Mouse (Mus musculus) forebrain, embryonic 12.5 days (tissue): ENCODE data around the gene Klhl28. TPM values are rescaled to one million over a fixed set of nuclear protein-coding genes. Genes with fewer than 3 reads are reported as not detected.

ENCODE experiments used
- ATAC-seq: fragments of 200-750 bp; cut with Nextera tagmentation; 2 replicates; pipeline ENCODE4 v1.8.0; 2017; ENCODE audit warnings: moderate TSS enrichment; ENCODE audit not compliant: low FRiP score
- H3K27ac ChIP-seq: fragments of 300-500 bp; sonication (generic); 2 replicates; pipeline ENCODE4 v1.5.1; 2016; ENCODE audit warnings: mild to moderate bottlenecking
- H3K27me3 ChIP-seq: fragments of 300-500 bp; sonication (generic); 2 replicates; pipeline ENCODE4 v1.6.1; 2016; ENCODE audit warnings: mild to moderate bottlenecking
- H3K36me3 ChIP-seq: fragments of 300-500 bp; sonication (generic); replicated peaks from 2 replicates; pipeline ENCODE4 v1.6.1; 2016; ENCODE audit warnings: mild to moderate bottlenecking
- H3K4me1 ChIP-seq: fragments of 300-500 bp; sonication (generic); 2 replicates; pipeline ENCODE4 v1.6.1; 2016
- H3K4me2 ChIP-seq: fragments of 300-500 bp; sonication (generic); 2 replicates; pipeline ENCODE4 v1.6.1; 2016; ENCODE audit warnings: mild to moderate bottlenecking, moderate library complexity
- H3K4me3 ChIP-seq: fragments of 300-500 bp; sonication (generic); replicated peaks from 2 replicates; pipeline ENCODE4 v1.5.1; 2016; ENCODE audit warnings: mild to moderate bottlenecking
- H3K9ac ChIP-seq: fragments of 300-500 bp; sonication (generic); 2 replicates; pipeline ENCODE4 v1.6.1; 2016; ENCODE audit warnings: mild to moderate bottlenecking
- H3K9me3 ChIP-seq: fragments of 300-500 bp; sonication (generic); 2 replicates; pipeline ENCODE4 v1.6.1; 2016
- WGBS: fragments of 180-500 bp; shearing (Covaris S2); methylation state at CpG from one replicate; pipeline ENCODE4 v1.1.7; 2016; 5-methylcytosine and 5-hydroxymethylcytosine counted together
- polyA plus RNA-seq: library from polyadenylated mRNA; unstranded; fragments of >200 nt; fragmentation: Nextera tagmentation; extraction: Ambion mirVana; gene quantifications from 2 replicates; pipeline ENCODE4 v1.2.1, GENCODE M21; 2016

The Klhl28 gene
- polyA plus RNA-seq, 1 experiment from 2014 or later: 17.6 TPM

DNA sequence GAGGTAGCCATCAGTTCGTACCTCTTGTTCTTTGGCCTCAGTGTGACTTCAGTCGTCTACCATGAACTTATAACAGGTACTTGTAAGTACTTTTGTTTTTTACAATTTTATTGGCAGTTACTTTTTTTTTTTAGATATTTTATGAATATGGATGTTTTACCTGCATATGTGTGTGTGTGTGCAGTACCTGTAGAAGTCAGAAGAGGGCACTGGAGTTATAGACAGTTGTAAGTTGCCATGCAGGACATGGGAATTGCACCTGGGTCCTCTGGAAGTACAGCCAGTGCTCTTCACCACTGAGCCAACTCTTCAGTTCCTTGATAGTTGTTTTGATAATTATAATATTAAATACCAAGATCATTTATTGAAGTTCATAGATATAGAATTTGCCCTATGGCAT is 27.8 kb downstream of the Klhl28 start:
- WGBS: 90% methylated on average over 2 of the region's 2 CpGs
- ATAC-seq: no peak
- H3K9me3 ChIP-seq: no peaks in the 10 kb centered on the region
- H3K4me3 ChIP-seq: no peak overlapping the region
- H3K27me3 ChIP-seq: no peaks in the 10 kb centered on the region
- H3K4me1 ChIP-seq: no peaks in the 10 kb centered on the region
- H3K36me3 ChIP-seq: 0 out of 2 replicates have a peak, but pooled peaks cover 2% of the 10 kb centered on the region
- no peak overlapping the region for H3K9ac ChIP-seq
- H3K4me2 ChIP-seq: no peak overlapping the region
- no peak overlapping the region for H3K27ac ChIP-seq

DNA sequence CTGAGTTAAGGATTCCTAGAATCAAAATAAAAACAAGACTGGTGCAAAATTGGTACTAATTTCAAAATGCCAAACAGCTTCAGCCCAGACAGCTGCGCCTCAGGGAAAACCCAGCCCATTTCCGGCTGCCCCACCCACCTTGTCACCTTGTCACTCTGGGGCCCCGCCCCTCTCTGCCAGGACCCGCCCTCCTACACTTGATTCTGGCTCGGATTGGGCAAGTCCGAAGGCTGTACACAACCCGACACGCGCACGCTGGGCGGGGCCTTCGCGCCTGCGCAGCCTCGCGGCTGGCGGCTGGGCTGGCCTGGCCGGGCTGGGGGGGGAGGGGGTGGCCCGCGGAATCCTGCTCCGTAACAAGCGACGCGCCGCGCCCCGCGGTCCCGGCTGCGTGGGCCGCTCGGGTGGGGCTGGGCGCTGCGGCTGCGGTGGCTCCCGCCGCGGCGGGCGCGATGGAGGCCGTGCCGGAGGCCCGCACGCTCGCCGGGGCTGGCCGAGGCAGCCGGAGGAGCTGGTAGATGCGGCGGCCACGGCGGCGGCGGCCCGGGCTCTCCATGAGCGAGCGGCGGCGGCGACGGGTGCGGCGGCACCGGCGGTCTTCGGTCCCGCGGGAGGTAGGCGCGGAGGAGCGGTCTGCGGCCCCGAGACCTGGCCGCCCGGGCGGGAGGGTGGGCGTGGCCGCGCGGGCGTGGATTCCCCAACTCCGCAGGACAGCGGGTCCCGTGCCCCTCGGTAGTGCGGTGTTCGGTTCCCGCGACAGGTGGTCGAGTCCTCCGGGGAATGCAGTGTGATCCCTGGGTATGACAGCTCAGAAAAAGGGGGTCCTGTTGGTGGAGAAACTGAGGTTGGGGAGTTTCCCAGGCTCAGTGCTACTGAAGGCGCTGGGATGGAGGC is 47.5 kb downstream of the Klhl28 start, which contains the start of gene Gm527:
Gene Gm527 (plus strand): TSS at position 329 of the 894 bp plus-strand sequence.
- Histone ChIP-seq H3K27me3 (peaks cover 6% of the 10 kb centered on the region; the same call in 1 of the 2 replicates), H3K9me3 (no peaks in the 10 kb centered on the region), H3K27ac (peak within 1 kb of the TSS; percentile 78), H3K36me3 (no peaks in the 10 kb centered on the region), H3K4me3 (peak within 1 kb of the TSS; percentile 84), H3K9ac (peak within 1 kb of the TSS; percentile 85), H3K4me1 (no peaks in the 10 kb centered on the region; the same call in 1 of the 2 replicates), H3K4me2 (peak within 1 kb of the TSS; percentile 82)
- under 1% methylated on average over 53 of the region's 93 CpGs for WGBS
- peak; percentile 100 for ATAC-seq

DNA sequence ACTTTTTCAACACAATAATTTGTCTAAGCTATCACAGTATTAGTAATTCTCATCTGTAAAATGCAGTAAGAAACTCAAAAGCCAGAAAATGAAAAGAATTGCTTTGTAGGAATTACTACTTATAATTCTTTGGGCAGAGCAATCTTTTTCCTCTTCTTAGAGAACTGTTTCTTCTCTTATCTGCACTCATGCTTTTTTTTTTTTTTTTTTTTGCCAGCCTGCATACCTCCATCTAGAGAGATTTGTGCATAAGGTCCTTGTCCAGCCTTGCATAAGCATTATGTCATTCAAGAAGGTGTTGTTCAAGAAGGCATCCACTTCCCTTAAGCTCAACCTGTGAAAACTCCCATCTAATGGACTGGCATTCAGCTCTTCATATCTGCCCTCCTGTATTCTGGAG is 48.6 kb downstream of the Klhl28 start:
- Histone ChIP-seq H3K27me3 (peaks cover 6% of the 10 kb centered on the region; the same call in 1 of the 2 replicates), H3K27ac (no peak overlapping the region), H3K9me3 (no peaks in the 10 kb centered on the region), H3K4me3 (no peak overlapping the region), H3K36me3 (no peaks in the 10 kb centered on the region), H3K4me2 (no peak overlapping the region), H3K9ac (no peak overlapping the region), H3K4me1 (no peaks in the 10 kb centered on the region; the same call in 1 of the 2 replicates)
- ATAC-seq: no peak

DNA sequence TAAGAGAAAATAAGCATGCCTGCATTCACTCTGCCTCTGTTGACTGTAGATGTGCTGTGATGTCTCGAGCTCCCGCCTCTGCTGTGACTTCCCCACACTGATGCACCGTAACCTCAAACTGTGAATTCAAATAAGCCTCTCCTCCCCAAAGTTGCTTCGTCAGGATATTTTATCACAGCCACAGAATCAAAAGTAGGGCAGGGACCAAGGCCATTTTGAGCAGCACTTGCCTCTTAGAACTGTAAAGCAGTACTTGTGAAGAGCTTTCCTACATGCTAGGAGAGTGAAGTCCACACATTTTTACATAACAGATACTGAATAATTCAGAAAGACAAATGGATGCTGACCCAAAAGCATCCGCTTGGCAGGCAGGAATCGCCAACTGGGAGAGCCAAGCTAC is 52.3 kb downstream of the Klhl28 start:
- Histone ChIP-seq H3K9ac (no peak overlapping the region), H3K4me2 (no peak overlapping the region), H3K4me3 (no peak overlapping the region), H3K9me3 (no peaks in the 10 kb centered on the region), H3K36me3 (no peaks in the 10 kb centered on the region), H3K27ac (no peak overlapping the region), H3K4me1 (no peaks in the 10 kb centered on the region), H3K27me3 (peaks cover 6% of the 10 kb centered on the region; the same call in 1 of the 2 replicates)
- ATAC-seq: no peak
- 69% methylated on average over 6 of the region's 6 CpGs for WGBS

DNA sequence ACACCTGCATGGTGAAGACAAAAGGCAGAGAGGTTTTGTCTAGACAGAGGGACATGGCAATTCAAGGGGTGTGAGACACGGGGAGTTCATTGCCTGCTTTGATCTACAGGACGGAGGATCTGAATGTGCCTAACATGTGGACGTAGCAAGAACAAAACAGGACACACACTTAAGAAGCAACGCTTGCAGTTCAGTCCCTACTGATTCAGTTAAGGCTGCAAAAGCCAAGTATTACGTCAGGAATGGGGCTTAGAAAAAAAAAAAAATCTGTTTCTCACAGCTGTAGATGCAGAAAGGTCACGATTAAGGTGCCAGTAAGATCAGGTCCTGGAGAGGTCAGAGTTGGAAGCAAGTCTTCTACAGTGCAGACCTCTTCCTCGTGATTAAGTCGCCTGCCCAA is 62.1 kb downstream of the Klhl28 start:
- 70% methylated on average over 8 of the region's 8 CpGs for WGBS
- Histone ChIP-seq H3K4me3 (no peak overlapping the region), H3K4me1 (peaks cover 5% of the 10 kb centered on the region; the same call in 1 of the 2 replicates), H3K27ac (no peak overlapping the region), H3K36me3 (no peaks in the 10 kb centered on the region), H3K9ac (no peak overlapping the region), H3K4me2 (no peak overlapping the region), H3K9me3 (no peaks in the 10 kb centered on the region), H3K27me3 (no peaks in the 10 kb centered on the region)
- no peak for ATAC-seq

DNA sequence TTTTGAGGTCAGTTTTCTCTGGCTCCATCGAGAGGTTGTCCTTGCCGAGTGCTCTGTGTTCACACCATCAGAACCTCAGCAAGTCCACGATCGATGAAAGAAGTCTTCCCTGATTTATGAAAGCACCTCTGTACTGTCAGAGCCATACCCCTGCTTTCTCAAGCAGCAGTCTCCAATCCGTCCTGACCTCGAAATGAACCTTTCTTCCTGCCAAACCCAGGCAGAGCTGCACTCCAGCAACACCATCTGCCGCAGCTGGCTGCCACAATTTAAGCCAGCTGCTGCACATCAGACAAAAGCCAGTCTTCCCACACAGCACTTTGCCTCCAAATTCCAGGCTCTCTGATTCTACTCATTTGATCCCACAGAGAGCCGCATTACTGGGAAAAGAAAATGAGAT is 62.8 kb downstream of the Klhl28 start:
- Histone ChIP-seq H3K27me3 (no peaks in the 10 kb centered on the region), H3K9ac (no peak overlapping the region), H3K4me3 (no peak overlapping the region), H3K9me3 (no peaks in the 10 kb centered on the region), H3K4me2 (no peak overlapping the region), H3K27ac (no peak overlapping the region), H3K36me3 (no peaks in the 10 kb centered on the region), H3K4me1 (peaks cover 5% of the 10 kb centered on the region; the same call in 1 of the 2 replicates)
- 48% methylated on average over 8 of the region's 8 CpGs for WGBS
- ATAC-seq: no peak

DNA sequence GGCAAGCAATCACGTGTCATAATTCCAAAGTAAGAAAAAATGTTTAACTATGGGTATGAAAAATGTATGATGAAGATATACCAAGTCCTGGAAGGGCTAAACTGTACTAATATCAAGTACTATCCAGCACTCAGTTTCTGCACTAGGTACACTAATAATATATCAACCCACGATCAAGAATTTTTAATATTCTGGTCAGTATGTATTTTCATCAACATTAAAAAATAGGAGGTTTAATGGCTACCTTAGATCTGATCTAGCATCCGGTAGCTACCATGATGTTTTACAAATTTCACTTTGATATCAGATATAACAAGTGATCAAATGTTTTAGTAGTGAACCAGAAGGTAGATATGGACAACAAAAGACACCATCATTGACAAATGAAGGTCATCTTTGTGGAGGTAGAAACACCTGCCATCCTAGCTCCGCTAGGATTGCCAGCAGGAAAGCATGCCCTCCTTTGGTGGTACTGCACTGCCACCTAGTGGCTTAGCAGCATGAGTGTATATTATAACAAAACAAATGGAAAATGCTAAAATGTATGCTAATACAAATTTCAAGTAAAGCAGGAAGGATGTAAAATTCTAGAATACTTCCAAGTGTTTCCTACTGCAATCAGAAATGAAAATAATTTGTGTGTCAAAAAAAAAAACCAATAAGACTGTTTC is 68.1 kb downstream of the Klhl28 start:
- no peaks in the 10 kb centered on the region for H3K27me3 ChIP-seq
- no peak for ATAC-seq
- H3K9me3 ChIP-seq: no peaks in the 10 kb centered on the region
- H3K4me3 ChIP-seq: no peak overlapping the region
- no peak overlapping the region for H3K4me2 ChIP-seq
- H3K9ac ChIP-seq: no peak overlapping the region
- H3K27ac ChIP-seq: no peak overlapping the region
- 46% methylated on average over 4 of the region's 4 CpGs for WGBS
- no peaks in the 10 kb centered on the region for H3K36me3 ChIP-seq
- H3K4me1 ChIP-seq: no peaks in the 10 kb centered on the region

Other genes starting within 250 kb of the Klhl28 start
- gene Gm527, start 47.6 kb downstream of the Klhl28 start, polyA plus RNA-seq: 2.7 and 3.4 TPM in 2 replicates
- gene Togaram1, start 270 bp upstream of the Klhl28 start, polyA plus RNA-seq: 31.4 and 32.4 TPM in 2 replicates
- 69.4 and 71.1 TPM in 2 replicates for gene Prpf39, start 70.8 kb upstream of the Klhl28 start, polyA plus RNA-seq
- 660 and 664 TPM in 2 replicates for gene Fkbp3, start 108.5 kb upstream of the Klhl28 start, polyA plus RNA-seq
- 15.4 and 17.5 TPM in 2 replicates for gene Fancm, start 110.1 kb upstream of the Klhl28 start, polyA plus RNA-seq
- gene Mis18bp1, start 207.1 kb upstream of the Klhl28 start, polyA plus RNA-seq: 83.4 and 87.2 TPM in 2 replicates